Mouse (Mus musculus): Measurements from ENCODE around the gene Abcg2.

DNA sequence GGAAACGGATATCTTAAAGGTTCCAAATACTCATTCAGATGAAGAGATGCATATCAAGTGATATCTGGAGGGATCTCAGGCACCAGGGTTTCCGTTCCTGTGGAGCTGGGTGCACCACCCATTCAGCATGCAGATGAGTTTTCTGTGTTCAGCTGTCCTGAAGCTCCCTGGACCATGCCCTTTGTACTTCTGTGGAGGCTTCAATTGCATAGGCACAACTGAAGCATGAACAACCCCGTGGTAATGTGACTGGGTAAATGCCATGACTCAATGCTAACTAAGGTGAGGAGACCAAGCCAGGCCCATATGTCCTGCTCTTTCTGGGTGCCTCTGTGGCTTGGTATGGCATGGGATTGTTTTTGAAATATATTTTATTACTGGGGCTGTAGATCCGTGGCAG lies 49.4 kb downstream of the Abcg2 start:
- no peak for TF ChIP-seq POLR2A (IDR thresholded peaks at IDR 0.05; ENCODE audit: insufficient read depth, low read depth, low read length)
- TF ChIP-seq CTCF (IDR thresholded peaks at IDR 0.05; ENCODE audit: insufficient read depth, low read depth, low read length), result no peak

Measured in olfactory bulb, adult 2 months (tissue).